Mouse (Mus musculus) stomach, embryonic 15.5 days (tissue): ENCODE measurements around the gene Por. TPM values are rescaled to one million over a fixed set of nuclear protein-coding genes. Genes with fewer than 3 reads are reported as not detected.
A peak's percentile ranks its signal among the peaks of the same experiment; 100 is the strongest.

ENCODE experiments used
- ATAC-seq: fragments of 200-750 bp; cut with Nextera tagmentation; 2 replicates; pipeline ENCODE4 v1.8.0; 2017; ENCODE audit warnings: low read depth, moderate number of reproducible peaks, moderate TSS enrichment; ENCODE audit not compliant: insufficient read depth, low FRiP score
- H3K27ac ChIP-seq: fragments of 300-500 bp; sonication (generic); 2 replicates; pipeline ENCODE4 v1.5.1; 2015; ENCODE audit warnings: mild to moderate bottlenecking, inconsistent platforms
- H3K27me3 ChIP-seq: fragments of 300-500 bp; sonication (generic); replicated peaks from 2 replicates; pipeline ENCODE4 v1.6.1; 2015; ENCODE audit warnings: inconsistent platforms
- H3K36me3 ChIP-seq: fragments of 300-500 bp; sonication (generic); 2 replicates; pipeline ENCODE4 v1.6.1; 2015; ENCODE audit warnings: inconsistent platforms
- H3K4me1 ChIP-seq: fragments of 300-500 bp; sonication (generic); 2 replicates; pipeline ENCODE4 v1.6.1; 2015; ENCODE audit warnings: inconsistent platforms
- H3K4me2 ChIP-seq: fragments of 300-500 bp; sonication (generic); 2 replicates; pipeline ENCODE4 v1.6.1; 2015; ENCODE audit warnings: mild to moderate bottlenecking, inconsistent platforms
- H3K4me3 ChIP-seq: fragments of 300-500 bp; sonication (generic); replicated peaks from 2 replicates; pipeline ENCODE4 v1.5.1; 2015; ENCODE audit warnings: inconsistent platforms
- H3K9ac ChIP-seq: fragments of 300-500 bp; sonication (generic); 2 replicates; pipeline ENCODE4 v1.6.1; 2015; ENCODE audit warnings: inconsistent platforms
- H3K9me3 ChIP-seq: fragments of 300-500 bp; sonication (generic); 2 replicates; pipeline ENCODE4 v1.6.1; 2016; ENCODE audit warnings: inconsistent platforms
- WGBS: fragments of 180-500 bp; shearing (Covaris S2); methylation state at CpG from one replicate; pipeline ENCODE4 v1.1.7; 2015; 5-methylcytosine and 5-hydroxymethylcytosine counted together
- polyA plus RNA-seq: library from polyadenylated mRNA; unstranded; fragments of >200 nt; fragmentation: Nextera tagmentation; extraction: Ambion mirVana; gene quantifications from 2 replicates; pipeline ENCODE4 v1.2.1, GENCODE M21; 2015

Gene Por
- polyA plus RNA-seq, 1 experiment from 2014 or later, result 101 TPM

- Histone ChIP-seq H3K27me3 (no peaks in the 10 kb centered on the region), H3K9ac (no peak overlapping the region), H3K4me1 (no peaks in the 10 kb centered on the region), H3K36me3 (no peaks in the 10 kb centered on the region), H3K27ac (no peak overlapping the region), H3K4me2 (no peak overlapping the region), H3K9me3 (no peaks in the 10 kb centered on the region), H3K4me3 (no peak overlapping the region)
- 46% methylated on average over 17 of the region's 17 CpGs for WGBS
- ATAC-seq, result no peak
These were observed 12.0 kb upstream of the Por start for GRCm38 (mm10) chr5:135657703-135658373.

- no peak overlapping the region for H3K27ac ChIP-seq
- no peaks in the 10 kb centered on the region for H3K27me3 ChIP-seq
- H3K4me2 ChIP-seq, result no peak overlapping the region
- no peak for ATAC-seq
- no peaks in the 10 kb centered on the region for H3K9me3 ChIP-seq
- H3K4me3 ChIP-seq, result no peak overlapping the region
- no peaks in the 10 kb centered on the region for H3K36me3 ChIP-seq
- no peak overlapping the region for H3K9ac ChIP-seq
- whole genome bisulfite sequencing, result 64% methylated on average over 4 of the region's 4 CpGs
- H3K4me1 ChIP-seq, result no peaks in the 10 kb centered on the region
These were observed 9.9 kb upstream of the Por start for GRCm38 (mm10) chr5:135659956-135660355.

- no peak for ATAC-seq
- no peaks in the 10 kb centered on the region for H3K36me3 ChIP-seq
- 79% methylated on average over 7 of the region's 7 CpGs for WGBS
- no peak overlapping the region for H3K27ac ChIP-seq
- H3K4me1 ChIP-seq, result no peaks in the 10 kb centered on the region
- no peak overlapping the region for H3K4me2 ChIP-seq
- H3K9ac ChIP-seq, result no peak overlapping the region
- H3K9me3 ChIP-seq, result no peaks in the 10 kb centered on the region
- no peak overlapping the region for H3K4me3 ChIP-seq
- H3K27me3 ChIP-seq, result no peaks in the 10 kb centered on the region
These were observed 9.3 kb upstream of the Por start for GRCm38 (mm10) chr5:135660535-135660934.

GRCm38 (mm10) chr5:135666890-135667289 lies 2.9 kb upstream of the Por start:
- WGBS, result 74% methylated on average over 5 of the region's 5 CpGs
- no peak overlapping the region for H3K4me3 ChIP-seq
- no peak overlapping the region for H3K4me2 ChIP-seq
- H3K9ac ChIP-seq, result no peak overlapping the region
- H3K4me1 ChIP-seq, result no peaks in the 10 kb centered on the region
- H3K27me3 ChIP-seq, result no peaks in the 10 kb centered on the region
- no peak for ATAC-seq
- H3K27ac ChIP-seq, result no peak overlapping the region
- no peaks in the 10 kb centered on the region for H3K36me3 ChIP-seq
- no peaks in the 10 kb centered on the region for H3K9me3 ChIP-seq

GRCm38 (mm10) chr5:135668071-135668470 lies 1.8 kb upstream of the Por start:
- WGBS, result 77% methylated on average over 7 of the region's 7 CpGs
- no peak overlapping the region for H3K27ac ChIP-seq

GRCm38 (mm10) chr5:135670881-135671280 lies 1.0 kb downstream of the Por start:
- Histone ChIP-seq H3K36me3 (no peaks in the 10 kb centered on the region), H3K4me3 (no peak overlapping the region), H3K4me2 (no peak overlapping the region), H3K9ac (no peak overlapping the region), H3K27ac (peak overlapping the region; percentile 18; the same call in 1 of the 2 replicates), H3K27me3 (no peaks in the 10 kb centered on the region), H3K4me1 (peaks cover 11% of the 10 kb centered on the region), H3K9me3 (no peaks in the 10 kb centered on the region)
- ATAC-seq, result no peak
- WGBS, result 49% methylated on average over 2 of the region's 2 CpGs

More at GRCm38 (mm10) chr5:135668071-135668470, 1.8 kb upstream of the Por start:
- Histone ChIP-seq H3K4me1 (no peaks in the 10 kb centered on the region), H3K9me3 (no peaks in the 10 kb centered on the region), H3K9ac (no peak overlapping the region), H3K4me3 (no peak overlapping the region), H3K4me2 (no peak overlapping the region), H3K27me3 (no peaks in the 10 kb centered on the region), H3K36me3 (no peaks in the 10 kb centered on the region)
- ATAC-seq, result no peak

GRCm38 (mm10) chr5:135672509-135672908 lies 2.7 kb downstream of the Por start:
- no peak overlapping the region for H3K4me3 ChIP-seq
- 49% methylated on average over 4 of the region's 4 CpGs for WGBS
- ATAC-seq, result no peak
- no peak overlapping the region for H3K4me2 ChIP-seq
- H3K4me1 ChIP-seq, result peaks cover 11% of the 10 kb centered on the region
- no peaks in the 10 kb centered on the region for H3K27me3 ChIP-seq
- no peak overlapping the region for H3K27ac ChIP-seq
- H3K9ac ChIP-seq, result no peak overlapping the region
- no peaks in the 10 kb centered on the region for H3K9me3 ChIP-seq
- H3K36me3 ChIP-seq, result no peaks in the 10 kb centered on the region

- H3K9ac ChIP-seq, result no peak overlapping the region
- H3K4me1 ChIP-seq, result peaks cover 11% of the 10 kb centered on the region
- no peak overlapping the region for H3K27ac ChIP-seq
- H3K4me2 ChIP-seq, result no peak overlapping the region
- H3K4me3 ChIP-seq, result no peak overlapping the region
- WGBS, result 46% methylated on average over 5 of the region's 5 CpGs
- H3K36me3 ChIP-seq, result no peaks in the 10 kb centered on the region
- no peaks in the 10 kb centered on the region for H3K9me3 ChIP-seq
- no peak for ATAC-seq
- H3K27me3 ChIP-seq, result no peaks in the 10 kb centered on the region
These were observed 3.1 kb downstream of the Por start for GRCm38 (mm10) chr5:135672980-135673379.

GRCm38 (mm10) chr5:135674349-135674775 lies 4.5 kb downstream of the Por start:
- no peaks in the 10 kb centered on the region for H3K36me3 ChIP-seq
- no peak overlapping the region for H3K4me2 ChIP-seq
- peak overlapping the region; percentile 35; the same call in 1 of the 2 replicates for H3K27ac ChIP-seq
- H3K4me1 ChIP-seq, result peaks cover 11% of the 10 kb centered on the region
- H3K9ac ChIP-seq, result no peak overlapping the region
- whole genome bisulfite sequencing, result 35% methylated on average over 3 of the region's 3 CpGs
- peak; percentile 10; the same call in 1 of the 2 replicates for ATAC-seq
- H3K4me3 ChIP-seq, result no peak overlapping the region
- no peaks in the 10 kb centered on the region for H3K27me3 ChIP-seq
- no peaks in the 10 kb centered on the region for H3K9me3 ChIP-seq

GRCm38 (mm10) chr5:135674821-135675220 lies 5.0 kb downstream of the Por start:
- H3K9me3 ChIP-seq, result no peaks in the 10 kb centered on the region
- no peaks in the 10 kb centered on the region for H3K27me3 ChIP-seq
- ATAC-seq, result peak; percentile 61
- H3K4me2 ChIP-seq, result peak overlapping the region; percentile 42
- 1% methylated on average over 11 of the region's 11 CpGs for WGBS
- H3K36me3 ChIP-seq, result no peaks in the 10 kb centered on the region
- no peak overlapping the region for H3K4me3 ChIP-seq
- H3K27ac ChIP-seq, result peak overlapping the region; percentile 26; the same call in 1 of the 2 replicates
- no peak overlapping the region for H3K9ac ChIP-seq
- H3K4me1 ChIP-seq, result peaks cover 11% of the 10 kb centered on the region

GRCm38 (mm10) chr5:135676696-135677095 lies 6.9 kb downstream of the Por start:
- Histone ChIP-seq H3K27ac (no peak overlapping the region), H3K27me3 (no peaks in the 10 kb centered on the region), H3K9me3 (no peaks in the 10 kb centered on the region), H3K9ac (no peak overlapping the region), H3K4me1 (peaks cover 11% of the 10 kb centered on the region), H3K4me3 (no peak overlapping the region), H3K4me2 (no peak overlapping the region), H3K36me3 (no peaks in the 10 kb centered on the region)
- WGBS, result 74% methylated on average over 3 of the region's 3 CpGs
- no peak for ATAC-seq

- no peak for ATAC-seq
- Histone ChIP-seq H3K27me3 (no peaks in the 10 kb centered on the region), H3K4me1 (peaks cover 11% of the 10 kb centered on the region), H3K4me3 (no peak overlapping the region), H3K36me3 (no peaks in the 10 kb centered on the region), H3K4me2 (no peak overlapping the region), H3K27ac (no peak overlapping the region), H3K9ac (no peak overlapping the region), H3K9me3 (no peaks in the 10 kb centered on the region)
- 50% methylated on average over 2 of the region's 2 CpGs for WGBS
These were observed 7.4 kb downstream of the Por start for GRCm38 (mm10) chr5:135677251-135677650.
